23 mouse cellular contexts compared by ENCODE assay signal in the genomic region with DNA sequence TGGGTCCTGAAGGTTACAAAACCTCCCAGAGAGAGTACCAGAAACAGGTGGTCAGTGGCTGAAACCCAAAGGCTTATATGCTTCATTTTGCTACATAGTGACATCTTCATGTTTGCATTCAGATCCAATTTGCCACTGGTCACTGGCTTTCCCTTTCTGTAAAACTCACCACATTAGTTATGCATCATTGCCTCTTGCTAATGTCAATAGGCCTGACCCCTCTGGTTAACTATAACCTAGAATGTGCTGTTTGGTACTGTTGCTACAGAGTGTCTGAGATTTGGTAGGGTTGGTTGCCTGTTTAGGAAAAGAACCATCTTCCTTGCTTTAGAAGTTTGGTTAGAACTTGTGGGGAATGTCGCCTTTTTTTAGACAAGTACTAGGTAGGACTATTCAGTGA.
"Had no signal": no experiment of that assay in that cellular context is flagged by ENCODE, and none has a peak within 500 bp of the region (broad histone marks: within the 10 kb centered on the region; RNA-seq: fewer than 3 reads in every experiment).

No protein-coding gene starts in this region.

- H3K9me3 ChIP-seq: heart, embryonic 10.5 days; heart, embryonic 12.5 days; hindbrain, embryonic 10.5 days; hindbrain, embryonic 12.5 days; intestine, embryonic 15.5 days; limb, embryonic 10.5 days; limb, embryonic 12.5 days; liver, embryonic 13.5 days; liver, embryonic 15.5 days had no signal

- H3K4me3 ChIP-seq: gastrocnemius, adult 2 months; heart, embryonic 10.5 days; heart, embryonic 12.5 days; hindbrain, embryonic 10.5 days; hindbrain, embryonic 12.5 days; intestine, embryonic 15.5 days; layer of hippocampus, adult 2 months; left cerebral cortex, adult 2 months; limb, embryonic 10.5 days; limb, embryonic 12.5 days; liver, embryonic 13.5 days; liver, embryonic 15.5 days had no signal

- H3K4me2 ChIP-seq: heart, embryonic 12.5 days; hindbrain, embryonic 12.5 days; hindbrain, embryonic 14.5 days; intestine, embryonic 15.5 days; limb, embryonic 12.5 days; liver, embryonic 11.5 days; liver, embryonic 13.5 days; liver, embryonic 15.5 days had no signal

- H3K4me1 ChIP-seq: heart, embryonic 10.5 days; heart, embryonic 12.5 days; hindbrain, embryonic 12.5 days; intestine, embryonic 15.5 days; limb, embryonic 10.5 days; limb, embryonic 12.5 days; liver, embryonic 13.5 days; liver, embryonic 15.5 days had no signal

- H3K27me3 ChIP-seq: heart, embryonic 12.5 days; hindbrain, embryonic 12.5 days; intestine, embryonic 15.5 days; limb, embryonic 12.5 days; liver, embryonic 13.5 days; liver, embryonic 15.5 days had no signal

- H3K9ac ChIP-seq: heart, embryonic 12.5 days; hindbrain, embryonic 12.5 days; hindbrain, embryonic 14.5 days; intestine, embryonic 15.5 days; limb, embryonic 12.5 days; liver, embryonic 13.5 days; liver, embryonic 15.5 days had no signal

- ATAC-seq: hindbrain, embryonic 16.5 days; inflammation-experienced regulatory T-cells, adult 6 months; intestine, embryonic 15.5 days; intestine, postnatal 0 days had no signal

- H3K36me3 ChIP-seq: heart, embryonic 10.5 days; heart, embryonic 12.5 days; hindbrain, embryonic 10.5 days; hindbrain, embryonic 12.5 days; intestine, embryonic 15.5 days; limb, embryonic 10.5 days; limb, embryonic 12.5 days; liver, embryonic 13.5 days; liver, embryonic 15.5 days had no signal

- DNase-seq: gastrocnemius, adult 2 months; gastrocnemius, postnatal 10 days; gastrocnemius, postnatal 25 days; heart, adult 18-20 months; heart, postnatal 10 days; heart, postnatal 4 days; liver; liver, embryonic 13.5 days had no signal

- H3K27ac ChIP-seq: gastrocnemius, adult 2 months; heart, embryonic 10.5 days; hindbrain, embryonic 10.5 days; hindbrain, embryonic 12.5 days; hindbrain, embryonic 14.5 days; intestine, embryonic 15.5 days; layer of hippocampus, adult 2 months; left cerebral cortex, adult 2 months; limb, embryonic 10.5 days; limb, embryonic 12.5 days; liver, embryonic 13.5 days; liver, embryonic 15.5 days had no signal
